Mouse (Mus musculus): ENCODE results near the gene Fgfr2. TPM values are rescaled to one million over a fixed set of nuclear protein-coding genes. Genes with fewer than 3 reads are reported as not detected.

Gene Fgfr2
- polyA plus RNA-seq, 1 experiment from 2014 or later, result 24.9 TPM

DNA sequence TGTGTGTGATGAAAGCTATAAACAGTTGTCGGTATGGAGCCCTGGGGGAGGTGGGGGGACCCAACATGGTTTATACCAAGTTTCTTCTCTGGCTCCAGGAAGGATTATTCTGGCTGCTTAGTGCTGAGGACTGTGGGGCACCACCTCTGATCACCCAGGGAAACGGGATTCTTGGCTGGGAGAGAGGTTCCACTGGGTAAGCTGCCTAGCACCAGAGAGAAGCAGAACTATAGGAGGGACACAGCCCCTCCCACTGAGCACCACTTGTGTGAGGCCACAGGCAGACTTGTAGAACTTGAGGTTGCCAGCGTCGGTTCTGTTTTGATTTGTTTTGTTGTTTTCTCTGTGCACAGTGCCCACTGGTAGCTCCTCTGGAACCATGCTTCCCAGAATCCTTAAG lies 269.2 kb downstream of the Fgfr2 start:
- H3K4me2 ChIP-seq, result no peak overlapping the region
- H3K27ac ChIP-seq (ENCODE audit: low read depth, low read length), result no peak overlapping the region
- H3K27me3 ChIP-seq (ENCODE audit: control insufficient read depth, insufficient read depth, low read length), result no peaks in the 10 kb centered on the region
- peaks cover 9% of the 10 kb centered on the region for H3K4me1 ChIP-seq (ENCODE audit: control insufficient read depth, insufficient read depth, low read length)
- 69% methylated on average over 4 of the region's 4 CpGs for WGBS (ENCODE audit: insufficient replicate concordance)
- no peak for ATAC-seq (replicated peaks; ENCODE audit: insufficient number of reproducible peaks, low FRiP score, low TSS enrichment)
- H3K9ac ChIP-seq (ENCODE audit: low read depth, low read length), result no peak overlapping the region
- no peaks in the 10 kb centered on the region for H3K9me3 ChIP-seq (replicated peaks; ENCODE audit: control insufficient read depth, low read length)
- no peaks in the 10 kb centered on the region for H3K36me3 ChIP-seq (ENCODE audit: control insufficient read depth, insufficient read depth, low read length)
- H3K4me3 ChIP-seq (ENCODE audit: low read depth, low read length), result no peak overlapping the region

DNA sequence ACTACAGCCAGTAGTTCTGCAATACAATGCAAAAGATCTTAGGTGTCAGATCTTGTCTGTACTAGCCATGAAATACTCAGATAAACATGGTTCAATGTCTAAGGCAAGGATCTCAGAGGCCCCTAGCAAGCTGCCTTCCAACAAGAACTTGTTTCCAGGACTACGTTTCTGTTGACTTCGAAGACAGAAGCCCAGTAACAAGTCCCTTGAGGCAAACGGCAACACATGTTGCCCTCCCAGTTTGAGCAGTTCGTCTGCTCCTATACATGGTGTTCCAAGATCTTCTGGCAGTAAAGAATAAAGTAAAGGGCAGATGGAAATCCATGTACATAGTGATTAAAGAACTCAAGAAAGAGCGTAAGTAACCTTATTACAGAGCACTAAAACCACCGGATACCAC lies 269.8 kb downstream of the Fgfr2 start:
- no peak overlapping the region for H3K4me3 ChIP-seq (ENCODE audit: low read depth, low read length)
- no peak for ATAC-seq (replicated peaks; ENCODE audit: insufficient number of reproducible peaks, low FRiP score, low TSS enrichment)
- no peaks in the 10 kb centered on the region for H3K36me3 ChIP-seq (ENCODE audit: control insufficient read depth, insufficient read depth, low read length)
- H3K4me1 ChIP-seq (ENCODE audit: control insufficient read depth, insufficient read depth, low read length), result peaks cover 7% of the 10 kb centered on the region
- H3K27ac ChIP-seq (ENCODE audit: low read depth, low read length), result no peak overlapping the region
- H3K4me2 ChIP-seq, result no peak overlapping the region
- 90% methylated on average over 6 of the region's 6 CpGs for WGBS (ENCODE audit: insufficient replicate concordance)
- H3K9me3 ChIP-seq (replicated peaks; ENCODE audit: control insufficient read depth, low read length), result no peaks in the 10 kb centered on the region
- H3K9ac ChIP-seq (ENCODE audit: low read depth, low read length), result no peak overlapping the region
- no peaks in the 10 kb centered on the region for H3K27me3 ChIP-seq (ENCODE audit: control insufficient read depth, insufficient read depth, low read length)

DNA sequence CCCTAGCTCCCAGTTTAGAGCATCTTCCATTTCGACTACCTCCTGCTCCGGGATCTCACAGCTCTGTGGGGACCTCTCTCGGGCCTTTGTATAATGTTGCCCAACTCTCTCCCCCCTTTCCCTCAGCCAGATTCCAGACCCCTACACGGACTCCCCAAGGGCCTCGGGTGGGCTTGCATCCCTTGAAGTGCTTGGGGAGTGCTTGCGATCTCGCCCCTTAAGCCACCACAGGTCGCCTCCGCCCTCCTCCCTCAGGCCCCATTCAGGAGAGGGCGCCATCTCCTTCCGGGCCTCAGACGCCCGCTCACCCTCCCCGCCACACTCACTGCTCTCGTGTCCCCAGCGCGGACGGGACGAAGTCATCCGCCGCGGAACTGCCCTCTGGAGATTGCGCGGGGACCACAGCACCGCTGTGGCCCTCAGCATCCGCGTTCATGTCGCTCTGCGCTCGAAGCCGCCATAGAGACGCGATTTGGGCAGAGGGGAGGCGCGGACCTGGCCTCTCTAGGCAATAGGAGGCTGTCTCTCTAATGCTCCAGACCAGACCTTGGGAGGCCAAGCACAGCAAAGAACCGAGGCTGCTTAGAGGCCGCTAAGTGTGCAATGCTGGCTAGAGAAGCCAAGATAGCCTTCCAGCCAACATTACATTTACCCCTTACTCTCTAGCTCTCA lies 270.8 kb downstream of the Fgfr2 start, which contains the start of gene Eef1akmt2:
Gene Eef1akmt2, minus strand, starts transcription at position 501 of the 672 bp plus-strand sequence.
- peaks cover 7% of the 10 kb centered on the region for H3K4me1 ChIP-seq (ENCODE audit: control insufficient read depth, insufficient read depth, low read length)
- under 1% methylated on average over 37 of the region's 37 CpGs for WGBS (ENCODE audit: insufficient replicate concordance)
- peak within 1 kb of the TSS; percentile 99 for H3K27ac ChIP-seq (ENCODE audit: low read depth, low read length)
- no peaks in the 10 kb centered on the region for H3K27me3 ChIP-seq (ENCODE audit: control insufficient read depth, insufficient read depth, low read length)
- H3K9me3 ChIP-seq (replicated peaks; ENCODE audit: control insufficient read depth, low read length), result no peaks in the 10 kb centered on the region
- H3K4me2 ChIP-seq, result peak within 1 kb of the TSS; percentile 74
- H3K4me3 ChIP-seq (ENCODE audit: low read depth, low read length), result peak within 1 kb of the TSS; percentile 72
- peak within 1 kb of the TSS; percentile 96 for H3K9ac ChIP-seq (ENCODE audit: low read depth, low read length)
- H3K36me3 ChIP-seq (ENCODE audit: control insufficient read depth, insufficient read depth, low read length), result no peaks in the 10 kb centered on the region
- ATAC-seq (replicated peaks; ENCODE audit: insufficient number of reproducible peaks, low FRiP score, low TSS enrichment), result peak; percentile 92

DNA sequence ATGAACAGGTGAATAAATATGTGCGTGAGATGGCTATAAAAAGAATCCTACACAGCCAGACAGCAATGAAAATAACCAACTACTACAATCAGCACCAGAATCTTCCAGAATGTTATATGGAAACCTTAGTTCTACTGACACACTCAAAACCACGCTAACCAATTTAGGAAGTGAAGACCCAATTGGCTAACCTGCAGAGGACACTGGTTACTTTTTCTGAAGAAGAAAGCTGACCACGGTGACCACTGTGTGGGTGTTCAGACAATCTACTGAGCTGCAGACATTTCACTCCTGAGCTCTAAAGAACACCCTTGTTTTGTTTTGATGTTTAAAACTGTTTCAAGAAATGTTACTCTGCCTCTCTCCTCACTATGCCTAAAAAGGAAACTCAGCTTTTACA lies 280.0 kb downstream of the Fgfr2 start:
- H3K9me3 ChIP-seq (replicated peaks; ENCODE audit: control insufficient read depth, low read length), result no peaks in the 10 kb centered on the region
- H3K36me3 ChIP-seq (ENCODE audit: control insufficient read depth, insufficient read depth, low read length), result no peaks in the 10 kb centered on the region
- H3K4me3 ChIP-seq (ENCODE audit: low read depth, low read length), result no peak overlapping the region
- H3K27ac ChIP-seq (ENCODE audit: low read depth, low read length), result no peak overlapping the region
- 95% methylated on average over 3 of the region's 3 CpGs for WGBS (ENCODE audit: insufficient replicate concordance)
- no peaks in the 10 kb centered on the region for H3K27me3 ChIP-seq (ENCODE audit: control insufficient read depth, insufficient read depth, low read length)
- no peaks in the 10 kb centered on the region for H3K4me1 ChIP-seq (ENCODE audit: control insufficient read depth, insufficient read depth, low read length)
- H3K4me2 ChIP-seq, result no peak overlapping the region
- no peak for ATAC-seq (replicated peaks; ENCODE audit: insufficient number of reproducible peaks, low FRiP score, low TSS enrichment)
- H3K9ac ChIP-seq (ENCODE audit: low read depth, low read length), result no peak overlapping the region

DNA sequence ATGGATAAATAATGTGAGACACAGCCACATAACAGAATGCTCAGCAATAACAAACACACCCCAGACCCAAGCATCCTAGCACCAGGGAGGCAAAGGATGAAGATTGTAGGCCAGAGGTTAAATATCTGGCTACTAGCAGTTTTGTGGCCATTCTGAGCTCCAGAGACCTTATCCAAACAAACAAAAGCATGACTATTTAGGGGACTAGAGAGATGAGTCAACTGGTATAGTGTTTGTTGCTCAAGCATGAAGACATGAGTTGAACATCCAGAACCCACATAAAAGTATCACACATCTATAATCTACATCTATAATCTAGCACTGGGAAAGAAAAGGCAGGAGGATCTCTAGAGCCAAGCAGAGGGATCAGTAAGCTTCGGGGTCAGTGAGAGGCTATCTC lies 280.7 kb downstream of the Fgfr2 start:
- no peak for ATAC-seq (replicated peaks; ENCODE audit: insufficient number of reproducible peaks, low FRiP score, low TSS enrichment)
- Histone ChIP-seq H3K4me1 (ENCODE audit: control insufficient read depth, insufficient read depth, low read length) (no peaks in the 10 kb centered on the region), H3K36me3 (ENCODE audit: control insufficient read depth, insufficient read depth, low read length) (no peaks in the 10 kb centered on the region), H3K9ac (ENCODE audit: low read depth, low read length) (no peak overlapping the region), H3K4me2 (no peak overlapping the region), H3K4me3 (ENCODE audit: low read depth, low read length) (no peak overlapping the region), H3K9me3 (replicated peaks; ENCODE audit: control insufficient read depth, low read length) (no peaks in the 10 kb centered on the region), H3K27me3 (ENCODE audit: control insufficient read depth, insufficient read depth, low read length) (no peaks in the 10 kb centered on the region), H3K27ac (ENCODE audit: low read depth, low read length) (no peak overlapping the region)
- WGBS (ENCODE audit: insufficient replicate concordance), result 86% methylated on average over 1 of the region's 1 CpGs

DNA sequence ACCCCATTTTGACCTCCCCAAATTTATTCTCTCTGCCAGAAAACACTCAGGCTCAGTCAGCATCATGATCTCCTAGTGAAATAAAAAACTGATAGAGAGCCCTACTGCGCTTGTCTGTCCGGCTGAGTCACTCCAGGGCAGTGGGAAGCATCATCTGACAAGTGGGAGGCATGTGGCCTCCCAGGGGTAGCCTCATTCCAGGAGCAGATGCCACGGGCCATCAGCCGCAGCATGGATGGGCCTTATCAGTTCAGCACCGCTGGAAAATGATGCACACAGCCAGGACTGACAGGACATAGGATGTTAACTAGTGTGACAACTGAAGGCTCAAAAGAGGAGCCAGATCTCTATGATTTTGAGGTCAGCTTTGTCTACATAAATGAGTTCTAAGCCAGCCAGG lies 281.9 kb downstream of the Fgfr2 start:
- Histone ChIP-seq H3K27ac (ENCODE audit: low read depth, low read length) (no peak overlapping the region), H3K4me1 (ENCODE audit: control insufficient read depth, insufficient read depth, low read length) (no peaks in the 10 kb centered on the region), H3K27me3 (ENCODE audit: control insufficient read depth, insufficient read depth, low read length) (no peaks in the 10 kb centered on the region), H3K36me3 (ENCODE audit: control insufficient read depth, insufficient read depth, low read length) (no peaks in the 10 kb centered on the region), H3K9me3 (replicated peaks; ENCODE audit: control insufficient read depth, low read length) (no peaks in the 10 kb centered on the region), H3K9ac (ENCODE audit: low read depth, low read length) (no peak overlapping the region), H3K4me2 (no peak overlapping the region), H3K4me3 (ENCODE audit: low read depth, low read length) (no peak overlapping the region)
- ATAC-seq (replicated peaks; ENCODE audit: insufficient number of reproducible peaks, low FRiP score, low TSS enrichment), result no peak
- 27% methylated on average over 5 of the region's 5 CpGs for WGBS (ENCODE audit: insufficient replicate concordance)

DNA sequence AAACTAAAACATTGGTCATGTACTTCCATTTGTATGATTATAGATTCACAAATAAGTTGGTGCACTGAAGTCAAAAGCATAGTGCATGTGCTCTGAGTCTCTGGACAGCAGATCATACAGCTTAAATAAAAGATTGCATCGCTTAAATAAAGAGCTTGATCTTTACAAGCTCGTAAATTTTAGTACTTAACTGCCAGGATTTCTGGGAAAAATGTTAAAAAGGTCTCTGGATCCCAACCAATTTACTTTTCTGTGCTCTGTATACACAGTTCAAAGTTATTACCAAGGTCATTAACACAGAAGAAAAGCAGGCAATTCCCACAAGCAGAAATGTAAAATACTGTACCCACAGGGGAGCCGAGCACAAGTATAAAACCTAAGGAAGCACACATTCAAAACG lies 292.2 kb downstream of the Fgfr2 start:
- Histone ChIP-seq H3K4me2 (no peak overlapping the region), H3K36me3 (ENCODE audit: control insufficient read depth, insufficient read depth, low read length) (peaks cover 11% of the 10 kb centered on the region), H3K27me3 (ENCODE audit: control insufficient read depth, insufficient read depth, low read length) (no peaks in the 10 kb centered on the region), H3K27ac (ENCODE audit: low read depth, low read length) (no peak overlapping the region), H3K4me3 (ENCODE audit: low read depth, low read length) (no peak overlapping the region), H3K9me3 (replicated peaks; ENCODE audit: control insufficient read depth, low read length) (no peaks in the 10 kb centered on the region), H3K4me1 (ENCODE audit: control insufficient read depth, insufficient read depth, low read length) (no peaks in the 10 kb centered on the region), H3K9ac (ENCODE audit: low read depth, low read length) (no peak overlapping the region)
- ATAC-seq (replicated peaks; ENCODE audit: insufficient number of reproducible peaks, low FRiP score, low TSS enrichment), result no peak
- WGBS (ENCODE audit: insufficient replicate concordance), result 81% methylated on average over 4 of the region's 4 CpGs

DNA sequence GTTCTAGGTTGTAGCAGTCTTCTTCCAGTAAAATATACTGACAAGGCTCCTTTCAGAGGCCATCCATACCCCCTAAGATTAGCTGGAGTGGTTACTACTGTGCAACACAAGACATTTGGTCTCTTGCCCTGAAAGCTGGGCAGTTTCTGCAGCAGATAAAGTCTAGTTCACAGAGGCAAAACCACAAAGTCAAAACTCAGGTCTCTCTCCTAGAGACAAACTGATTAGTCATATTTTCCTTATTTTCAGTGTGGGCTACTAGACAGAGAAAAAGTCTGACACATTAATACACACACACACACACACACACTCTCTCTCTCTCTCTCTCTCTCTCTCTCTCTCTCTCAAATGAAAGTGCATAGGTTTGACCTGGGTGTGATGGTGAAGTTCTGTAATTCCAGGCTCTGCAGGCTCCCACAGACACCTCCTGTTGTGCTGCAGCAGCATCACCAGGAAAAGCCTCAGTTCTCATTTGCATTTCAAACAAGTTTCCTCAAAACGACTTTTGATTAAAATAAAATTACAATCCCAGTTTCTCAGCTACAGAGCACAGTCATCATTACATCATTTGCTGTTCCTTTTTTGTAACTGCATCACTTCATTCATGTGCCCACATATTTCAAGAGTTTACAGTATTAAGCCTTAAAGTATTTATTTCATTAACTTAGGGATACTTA lies 298.7 kb downstream of the Fgfr2 start:
- Histone ChIP-seq H3K27me3 (ENCODE audit: control insufficient read depth, insufficient read depth, low read length) (no peaks in the 10 kb centered on the region), H3K4me2 (no peak overlapping the region), H3K27ac (ENCODE audit: low read depth, low read length) (no peak overlapping the region), H3K4me3 (ENCODE audit: low read depth, low read length) (no peak overlapping the region), H3K9ac (ENCODE audit: low read depth, low read length) (no peak overlapping the region), H3K36me3 (ENCODE audit: control insufficient read depth, insufficient read depth, low read length) (peaks cover 4% of the 10 kb centered on the region; the same call in 1 of the 2 replicates), H3K9me3 (replicated peaks; ENCODE audit: control insufficient read depth, low read length) (no peaks in the 10 kb centered on the region), H3K4me1 (ENCODE audit: control insufficient read depth, insufficient read depth, low read length) (no peaks in the 10 kb centered on the region)
- 12% methylated on average over 1 of the region's 1 CpGs for WGBS (ENCODE audit: insufficient replicate concordance)
- ATAC-seq (replicated peaks; ENCODE audit: insufficient number of reproducible peaks, low FRiP score, low TSS enrichment), result no peak

DNA sequence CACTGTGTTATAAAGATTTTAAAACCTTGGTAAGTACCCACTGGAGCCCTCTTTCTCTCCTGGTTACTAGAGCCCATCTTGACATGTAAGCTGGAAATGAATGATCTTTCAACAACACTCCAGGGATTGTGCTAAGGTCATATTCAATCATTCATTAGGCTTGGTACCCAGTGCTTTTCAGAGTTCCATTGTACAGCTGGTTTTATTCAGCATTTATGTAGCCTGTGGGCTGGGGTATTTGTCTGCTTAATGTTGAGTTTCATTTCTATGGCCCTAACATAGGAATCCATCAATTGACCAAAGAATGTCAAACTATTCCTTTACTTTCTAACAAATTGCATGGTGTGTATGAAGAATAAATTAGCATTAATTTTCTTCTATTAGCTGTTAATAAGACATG lies 299.3 kb downstream of the Fgfr2 start:
- Histone ChIP-seq H3K9me3 (replicated peaks; ENCODE audit: control insufficient read depth, low read length) (no peaks in the 10 kb centered on the region), H3K36me3 (ENCODE audit: control insufficient read depth, insufficient read depth, low read length) (peaks cover 4% of the 10 kb centered on the region; the same call in 1 of the 2 replicates), H3K9ac (ENCODE audit: low read depth, low read length) (no peak overlapping the region), H3K27ac (ENCODE audit: low read depth, low read length) (no peak overlapping the region), H3K27me3 (ENCODE audit: control insufficient read depth, insufficient read depth, low read length) (no peaks in the 10 kb centered on the region), H3K4me2 (no peak overlapping the region), H3K4me1 (ENCODE audit: control insufficient read depth, insufficient read depth, low read length) (no peaks in the 10 kb centered on the region), H3K4me3 (ENCODE audit: low read depth, low read length) (no peak overlapping the region)
- no peak for ATAC-seq (replicated peaks; ENCODE audit: insufficient number of reproducible peaks, low FRiP score, low TSS enrichment)

Measured in heart, embryonic 11.5 days (tissue).